Mouse (Mus musculus) embryo, embryonic 10.5 days (tissue): ENCODE data around the gene Slc30a4.
A peak's percentile ranks its signal among the peaks of the same experiment; 100 is the strongest.

Source experiments
- DNase-seq: peaks from one replicate; pipeline ENCODE4 v3.0.0-alpha.2; 2015; ENCODE audit warnings: low spot score

Gene Slc30a4

GRCm38 (mm10) chr2:122702181-122703036 lies at the start of gene Slc30a4:
Slc30a4 (minus strand) TSS chr2:122702663.
- peak; percentile 86 for DNase-seq

GRCm38 (mm10) chr2:122746461-122746860 lies 44.0 kb upstream of the Slc30a4 start:
- DNase-seq, result no peak

GRCm38 (mm10) chr2:122739023-122739422 lies 36.6 kb upstream of the Slc30a4 start:
- no peak for DNase-seq

- peak; percentile 94 for DNase-seq
Measured at GRCm38 (mm10) chr2:122737894-122738830, 35.7 kb upstream of the Slc30a4 start, which contains the start of gene Bloc1s6. Bloc1s6 (plus strand) TSS chr2:122738503.

- DNase-seq, result no peak
Measured at GRCm38 (mm10) chr2:122731456-122731855, 29.0 kb upstream of the Slc30a4 start.

- peak; percentile 38 for DNase-seq
Measured at GRCm38 (mm10) chr2:122725604-122726003, 23.1 kb upstream of the Slc30a4 start.

GRCm38 (mm10) chr2:122720564-122720963 lies 18.1 kb upstream of the Slc30a4 start:
- DNase-seq, result no peak

- no peak for DNase-seq
Measured at GRCm38 (mm10) chr2:122719232-122719631, 16.8 kb upstream of the Slc30a4 start.

- no peak for DNase-seq
Measured at GRCm38 (mm10) chr2:122716301-122716842, 13.9 kb upstream of the Slc30a4 start.

GRCm38 (mm10) chr2:122715148-122715692 lies 12.8 kb upstream of the Slc30a4 start:
- no peak for DNase-seq

- DNase-seq, result no peak
Measured at GRCm38 (mm10) chr2:122712848-122713247, 10.4 kb upstream of the Slc30a4 start.

- no peak for DNase-seq
Measured at GRCm38 (mm10) chr2:122711911-122712310, 9.4 kb upstream of the Slc30a4 start.

- no peak for DNase-seq
Measured at GRCm38 (mm10) chr2:122709156-122709555, 6.7 kb upstream of the Slc30a4 start.

- no peak for DNase-seq
Measured at GRCm38 (mm10) chr2:122708080-122708479, 5.6 kb upstream of the Slc30a4 start.

- DNase-seq, result no peak
Measured at GRCm38 (mm10) chr2:122704572-122704971, 2.1 kb upstream of the Slc30a4 start.

GRCm38 (mm10) chr2:122701871-122702180 lies 637 bp downstream of the Slc30a4 start:
- DNase-seq, result no peak

- no peak for DNase-seq
Measured at GRCm38 (mm10) chr2:122701012-122701411, 1.5 kb downstream of the Slc30a4 start.

GRCm38 (mm10) chr2:122697526-122697925 lies 4.9 kb downstream of the Slc30a4 start:
- DNase-seq, result no peak

GRCm38 (mm10) chr2:122686665-122687064 lies 15.8 kb downstream of the Slc30a4 start:
- DNase-seq, result no peak

- no peak for DNase-seq
Measured at GRCm38 (mm10) chr2:122683641-122684040, 18.8 kb downstream of the Slc30a4 start.

GRCm38 (mm10) chr2:122682520-122682919 lies 19.9 kb downstream of the Slc30a4 start:
- no peak for DNase-seq
